Mouse (Mus musculus): Measurements from ENCODE around the gene Cyb561d1.

DNA sequence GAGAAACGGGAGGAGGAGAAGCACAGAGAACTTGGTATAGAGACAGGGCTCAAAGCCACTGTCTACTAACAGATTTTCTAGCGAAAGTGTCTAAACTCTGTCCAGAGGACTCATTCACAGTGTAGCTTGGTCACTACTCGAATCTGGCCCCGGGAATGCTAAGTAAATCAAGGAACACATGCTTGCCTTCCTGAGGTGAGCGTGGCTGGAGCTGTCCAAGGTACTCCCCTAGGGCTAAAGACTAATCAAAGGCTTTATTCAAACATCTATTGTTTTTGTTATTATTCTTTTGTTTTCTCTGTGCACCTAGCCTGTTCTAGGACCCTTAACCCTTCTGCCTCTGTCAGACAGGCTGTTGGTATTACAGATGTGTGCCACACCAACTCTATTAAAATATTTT is 13.7 kb upstream of the Cyb561d1 start:
- TF ChIP-seq CTCF (IDR thresholded peaks at IDR 0.05; ENCODE audit: low read depth) (no peak), EP300 (IDR thresholded peaks at IDR 0.05; ENCODE audit: low read depth) (no peak)

Measured in liver, postnatal 0 days (tissue).